Comparison of ENCODE assay signal across 10 mouse cellular contexts in the genomic region with DNA sequence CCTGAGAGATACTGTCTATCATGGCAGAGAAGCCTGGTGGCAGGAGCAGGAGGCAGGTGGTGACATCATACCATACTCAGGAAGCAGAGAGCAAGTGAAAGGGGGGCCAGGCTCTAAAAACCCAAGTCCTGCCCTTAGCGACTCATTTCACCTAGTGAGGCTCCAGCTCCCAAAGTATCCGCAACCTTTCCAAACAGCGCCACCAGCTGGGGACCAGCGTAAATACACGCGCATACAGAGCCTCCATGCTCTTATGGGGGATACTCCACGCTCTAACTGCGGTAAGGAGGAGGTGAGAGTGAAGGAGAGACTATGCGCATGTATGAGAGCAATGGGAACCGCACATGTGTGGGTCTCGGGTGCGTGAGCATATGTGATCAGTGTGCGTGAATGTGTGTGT. TPM values are rescaled to one million over a fixed set of nuclear protein-coding genes. Genes with fewer than 3 reads are reported as not detected.
DNase-seq lines count a peak whose midpoint lies in the region; ATAC-seq lines count a peak whose summit lies in the region.
"Had no signal": no experiment of that assay in that cellular context is flagged by ENCODE, and none has a peak within 500 bp of the region (broad histone marks: within the 10 kb centered on the region; RNA-seq: fewer than 3 reads in every experiment).

No protein-coding gene starts in this region.

- peak; percentile 34 for DNase-seq in gastrocnemius, adult 18-20 months (ENCODE audit: low spot score)
- DNase-seq in gastrocnemius, adult 8-10 months (ENCODE audit: low spot score in 2 of 2), result no peak
- peak; percentile 95 for DNase-seq in midbrain, embryonic 11.5 days (ENCODE audit: low spot score, missing footprints)
- DNase-seq in c-Kit-positive CD71-positive TER-119-negative erythroid progenitor cells, embryonic 14.5 days (ENCODE audit: low read depth), result peak; percentile 31
- DNase-seq in kidney, postnatal 25 days, result peak; percentile 8 to 29
- DNase-seq in naive thymus-derived CD4-positive, alpha-beta T cell, adult 2 months (ENCODE audit: low read depth), result peak; percentile 2
- no peak for DNase-seq in urinary bladder, adult 2 months (ENCODE audit: low spot score)

- ATAC-seq in midbrain, embryonic 11.5 days (ENCODE audit: low FRiP score), result no peak
- ATAC-seq in midbrain, embryonic 13.5 days, result no peak

- H3K27ac ChIP-seq in midbrain, embryonic 11.5 days (ENCODE audit: low read depth, low read length), result no peak overlapping the region
- no peak overlapping the region for H3K27ac ChIP-seq in midbrain, embryonic 13.5 days
- H3K27ac ChIP-seq: heart, embryonic 15.5 days; neural tube, embryonic 12.5 days had no signal

- WGBS in midbrain, embryonic 11.5 days, result 32% methylated on average over 13 of the region's 13 CpGs
- WGBS in midbrain, embryonic 13.5 days, result 24% methylated on average over 13 of the region's 13 CpGs

- no peak overlapping the region for H3K4me2 ChIP-seq in midbrain, embryonic 11.5 days
- H3K4me2 ChIP-seq in midbrain, embryonic 13.5 days (replicated peaks), result no peak overlapping the region
- H3K4me2 ChIP-seq: heart, embryonic 15.5 days; neural tube, embryonic 12.5 days had no signal

- no peaks in the 10 kb centered on the region for H3K4me1 ChIP-seq in midbrain, embryonic 11.5 days (ENCODE audit: control insufficient read depth, insufficient read depth, low read length)
- no peaks in the 10 kb centered on the region for H3K4me1 ChIP-seq in midbrain, embryonic 13.5 days (replicated peaks)
- H3K4me1 ChIP-seq: heart, embryonic 15.5 days; neural tube, embryonic 12.5 days had no signal

- no peak overlapping the region for H3K4me3 ChIP-seq in midbrain, embryonic 11.5 days (ENCODE audit: low read depth, low read length)
- no peak overlapping the region for H3K4me3 ChIP-seq in midbrain, embryonic 13.5 days (replicated peaks)
- H3K4me3 ChIP-seq: heart, embryonic 15.5 days; neural tube, embryonic 12.5 days had no signal

- H3K9me3 ChIP-seq in midbrain, embryonic 11.5 days (ENCODE audit: control insufficient read depth, low read length), result no peaks in the 10 kb centered on the region
- no peaks in the 10 kb centered on the region for H3K9me3 ChIP-seq in midbrain, embryonic 13.5 days
- H3K9me3 ChIP-seq: heart, embryonic 15.5 days; neural tube, embryonic 12.5 days had no signal

- no peaks in the 10 kb centered on the region for H3K36me3 ChIP-seq in midbrain, embryonic 11.5 days (ENCODE audit: control insufficient read depth, insufficient read depth, low read length)
- no peaks in the 10 kb centered on the region for H3K36me3 ChIP-seq in midbrain, embryonic 13.5 days
- H3K36me3 ChIP-seq: heart, embryonic 15.5 days; neural tube, embryonic 12.5 days had no signal

- no peaks in the 10 kb centered on the region for H3K27me3 ChIP-seq in midbrain, embryonic 11.5 days (ENCODE audit: control insufficient read depth, insufficient read depth, low read length)
- peaks cover 3% of the 10 kb centered on the region for H3K27me3 ChIP-seq in midbrain, embryonic 13.5 days
- H3K27me3 ChIP-seq: neural tube, embryonic 12.5 days had no signal

- H3K9ac ChIP-seq in midbrain, embryonic 11.5 days (ENCODE audit: low read length), result no peak overlapping the region
- H3K9ac ChIP-seq in midbrain, embryonic 13.5 days (replicated peaks), result no peak overlapping the region
- H3K9ac ChIP-seq: heart, embryonic 15.5 days; neural tube, embryonic 12.5 days had no signal

RNA-seq across cellular contexts. Expression of gene Rxrg, which starts 39.9 kb away (rescaled TPM):
- total RNA-seq in gastrocnemius, adult 18-20 months (2021), result 10 to 100 TPM; 54.1 to 60.4 TPM
- 10 to 100 TPM; 57.8 to 71.7 (median 63.4) TPM for total RNA-seq in gastrocnemius, adult 8-10 months (2022)
- polyA plus RNA-seq in midbrain, embryonic 11.5 days (2014; fragmentation: Nextera tagmentation; extraction: Ambion mirVana), result 1.2 and 1.6 TPM in 2 replicates
- 4.1 and 4.8 TPM in 2 replicates for polyA plus RNA-seq in midbrain, embryonic 13.5 days (2015; fragmentation: Nextera tagmentation; extraction: Ambion mirVana)
- 2.1 and 3.0 TPM in 2 replicates for polyA plus RNA-seq in urinary bladder, adult 2 months (2012; rRNA removed)

RNA-seq across cellular contexts. Expression of gene Lmx1a, which starts 51.0 kb away (rescaled TPM):
- total RNA-seq in gastrocnemius, adult 18-20 months (2021), result under 1 TPM; 0.11 to 0.21 TPM
- total RNA-seq in gastrocnemius, adult 8-10 months (2022), result under 1 TPM in 3 of 4 experiments, not detected in 1; 0.10 to 0.19 (median 0.16) TPM
- 16.5 and 18.7 TPM in 2 replicates for polyA plus RNA-seq in midbrain, embryonic 11.5 days (2014; fragmentation: Nextera tagmentation; extraction: Ambion mirVana)
- polyA plus RNA-seq in midbrain, embryonic 13.5 days (2015; fragmentation: Nextera tagmentation; extraction: Ambion mirVana), result 15.0 and 19.6 TPM in 2 replicates
- 0.03 and 0.06 TPM in 2 replicates for polyA plus RNA-seq in urinary bladder, adult 2 months (2012; rRNA removed)

Comparison
In these comparisons a context has a peak if more than half of its experiments do, and no peak if none do; other contexts are left out.
1. DNase-seq: peak in gastrocnemius, adult 18-20 months (single experiment), midbrain, embryonic 11.5 days (single experiment), c-Kit-positive CD71-positive TER-119-negative erythroid progenitor cells, embryonic 14.5 days (single experiment), kidney, postnatal 25 days (2 of 2) and naive thymus-derived CD4-positive, alpha-beta T cell, adult 2 months (single experiment); none in gastrocnemius, adult 8-10 months (0 of 2) and urinary bladder, adult 2 months (single experiment).
2. RNA of gene Lmx1a, which starts 51.0 kb away (polyA plus RNA-seq): 16.5 to 18.7 TPM in midbrain, embryonic 11.5 days and 15.0 to 19.6 TPM in midbrain, embryonic 13.5 days; 0.03 to 0.06 TPM in urinary bladder, adult 2 months; every median in the first group is over 10 times any median in the second.